Mouse (Mus musculus) right cerebral cortex, postnatal 25 days (tissue): ENCODE data around the gene Gcnt3.

Experiments
- DNase-seq: peaks from one replicate; pipeline ENCODE4 v3.0.0; 2022

Gene Gcnt3

DNA sequence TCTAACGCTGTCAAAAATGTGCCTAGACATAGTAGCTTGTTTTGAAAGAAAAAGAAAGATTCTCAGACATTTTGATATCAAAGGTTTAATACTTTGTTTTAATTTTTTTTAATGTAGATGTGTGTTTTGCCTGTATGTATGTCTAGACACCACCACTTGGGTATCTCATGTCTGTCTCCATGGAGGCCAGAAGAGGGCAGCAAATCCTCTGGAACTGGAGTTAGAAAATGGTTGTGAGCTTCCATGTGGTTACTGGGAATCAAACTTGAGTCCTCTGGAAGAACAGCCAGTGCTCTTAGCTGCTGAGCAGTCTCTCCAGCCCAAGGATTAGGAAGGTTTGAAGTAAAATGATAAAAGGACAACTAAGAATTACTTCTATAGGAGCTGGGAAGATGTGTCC lies 38.6 kb downstream of the Gcnt3 start:
- no peak for DNase-seq

DNA sequence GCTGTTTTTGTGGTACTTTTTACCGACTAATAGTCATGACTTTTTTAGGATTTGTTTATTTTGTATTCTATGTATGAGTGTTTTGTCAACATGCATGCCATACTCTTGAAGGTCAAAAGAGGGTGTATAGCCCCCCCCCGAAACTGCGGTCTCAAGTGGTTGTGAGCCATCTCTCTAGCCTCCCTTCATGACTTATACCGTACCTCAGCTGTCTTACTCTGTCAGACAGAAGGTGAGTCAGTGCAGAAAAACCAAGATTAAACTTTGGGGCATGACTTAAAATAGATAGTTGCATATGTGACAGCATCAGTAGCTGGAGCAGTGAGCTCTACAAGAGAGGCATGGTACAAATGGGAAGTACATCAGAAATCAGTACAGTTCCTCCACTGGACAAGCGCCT lies 43.3 kb downstream of the Gcnt3 start:
- DNase-seq: no peak

DNA sequence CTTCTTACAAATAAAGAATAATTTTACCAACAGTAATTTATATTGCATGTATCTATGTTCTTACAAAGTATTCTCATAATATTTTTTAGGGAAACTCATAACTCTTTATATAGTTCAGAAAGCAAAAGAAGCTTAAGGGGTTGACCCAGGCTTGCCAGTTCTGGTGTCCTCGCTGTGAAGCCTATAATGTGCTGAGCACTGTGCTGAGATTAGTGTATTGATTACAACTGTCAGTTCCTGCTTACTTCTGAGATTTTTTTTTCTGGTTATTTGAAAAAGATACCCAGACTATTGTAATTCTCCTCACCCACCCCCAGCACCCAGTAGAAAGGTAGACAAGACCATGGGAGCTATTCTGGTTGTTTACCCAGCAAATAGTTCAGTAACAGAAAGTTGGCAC lies 44.4 kb downstream of the Gcnt3 start:
- no peak for DNase-seq

DNA sequence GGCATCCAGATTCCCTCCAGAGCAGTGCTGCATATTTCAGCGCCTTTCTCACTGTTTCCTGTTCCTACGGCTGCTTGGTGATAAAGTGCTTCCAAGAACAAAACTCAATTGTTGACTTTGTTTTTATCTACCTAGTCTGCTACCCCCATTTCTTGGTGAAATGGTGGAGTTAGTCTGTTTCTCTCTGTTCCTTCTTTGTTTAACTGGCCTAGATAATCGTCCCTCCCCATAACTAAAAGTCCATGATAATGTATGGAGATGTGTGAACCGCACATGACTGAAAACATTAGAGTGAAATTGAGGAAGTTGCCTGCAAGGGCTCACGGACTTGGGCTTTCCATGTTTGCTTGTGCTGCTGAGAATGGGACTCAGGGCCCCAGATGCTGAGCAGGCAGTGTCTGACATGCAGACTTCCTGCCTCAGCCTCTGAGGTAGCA lies 45.0 kb downstream of the Gcnt3 start:
- DNase-seq: no peak

DNA sequence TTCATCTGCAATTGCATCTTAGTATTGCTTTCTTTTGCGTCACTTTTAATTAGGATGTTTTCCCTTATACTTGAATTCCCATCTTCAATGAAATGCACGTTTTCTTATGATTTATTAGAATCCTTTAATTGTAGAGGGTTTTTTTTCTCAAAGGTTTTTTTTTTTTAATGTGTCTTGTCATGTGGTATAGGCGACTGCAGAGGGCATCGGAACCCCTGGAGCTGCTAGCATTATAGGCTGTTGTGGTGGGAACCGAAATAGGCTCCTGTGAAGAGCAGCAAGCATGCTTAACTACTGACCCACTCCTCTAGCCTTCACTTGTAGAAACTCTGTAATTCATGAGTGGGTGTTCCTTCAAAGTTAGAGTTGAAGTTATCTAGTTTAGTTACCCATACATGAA lies 47.5 kb downstream of the Gcnt3 start:
- DNase-seq: no peak

DNA sequence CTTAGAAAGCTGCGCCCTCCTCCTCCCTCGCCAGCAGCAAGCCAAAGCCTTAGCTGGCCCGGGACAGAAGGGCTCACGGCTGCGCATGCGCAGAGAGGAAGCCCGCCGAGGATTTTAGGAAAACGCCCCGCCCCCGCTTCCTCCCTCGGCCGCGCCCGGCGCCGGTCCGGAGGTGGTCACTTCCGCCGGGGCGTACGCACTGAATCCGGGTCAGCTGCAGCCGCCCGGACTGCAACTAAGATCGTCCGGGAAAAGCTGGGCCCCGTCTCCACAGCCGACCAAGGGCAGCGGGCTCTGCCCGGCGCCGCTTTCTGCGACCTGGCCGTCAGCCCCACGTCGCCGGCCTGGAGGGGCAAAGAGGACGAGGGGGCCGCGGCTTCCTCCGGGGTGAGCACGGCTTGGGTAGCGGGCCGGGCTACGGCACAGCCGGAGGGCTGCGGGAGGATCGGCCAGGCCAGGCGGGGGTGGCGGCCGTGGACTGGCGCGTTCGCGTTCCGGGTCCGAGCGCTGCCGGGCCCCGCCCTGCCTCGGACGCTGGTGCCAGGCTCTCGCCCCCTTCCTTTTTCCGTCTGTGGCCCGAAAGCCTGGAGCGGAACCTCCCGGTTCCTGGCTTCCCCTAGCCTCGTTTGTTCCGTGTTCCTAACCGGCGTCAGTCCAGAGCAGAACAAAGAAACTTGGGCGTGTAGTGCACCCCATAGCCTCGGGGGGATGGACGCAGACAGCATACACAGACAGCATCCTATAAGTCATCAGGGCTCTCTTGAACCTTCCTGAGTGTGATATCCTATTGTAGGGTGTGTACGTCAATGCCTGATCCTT lies 48.4 kb downstream of the Gcnt3 start, which contains the start of gene Bnip2:
Gene Bnip2 (plus strand): TSS at position 164 of the 819 bp plus-strand sequence.
- peak; percentile 94 for DNase-seq

DNA sequence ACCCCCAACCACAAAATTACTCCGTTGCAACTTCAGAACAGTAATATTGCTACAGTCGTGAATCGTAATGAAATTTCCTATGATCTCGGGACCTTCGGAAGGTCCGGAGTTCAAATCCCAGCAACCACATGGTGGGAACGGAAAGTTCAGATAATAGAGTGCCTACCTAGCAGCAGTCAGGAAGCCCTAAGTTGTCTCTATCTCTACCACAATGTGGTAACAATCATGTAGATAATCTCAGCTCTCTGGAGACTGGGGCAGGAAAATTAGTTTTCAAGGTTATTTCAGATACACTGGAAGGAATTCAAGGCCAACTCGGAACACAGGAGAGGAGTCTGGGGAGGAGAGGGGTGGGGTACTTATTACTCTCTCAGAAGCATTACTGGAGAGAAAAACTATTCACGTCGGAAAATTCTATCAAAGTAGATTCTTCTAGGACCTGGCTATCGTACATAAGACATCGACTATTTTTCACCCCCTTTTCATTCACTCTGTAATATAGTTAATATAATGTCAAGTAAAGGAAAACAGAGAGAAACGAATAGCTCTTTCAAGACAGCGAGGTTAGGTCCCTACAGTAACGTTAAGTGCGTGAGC lies 49.1 kb downstream of the Gcnt3 start:
- DNase-seq: no peak

DNA sequence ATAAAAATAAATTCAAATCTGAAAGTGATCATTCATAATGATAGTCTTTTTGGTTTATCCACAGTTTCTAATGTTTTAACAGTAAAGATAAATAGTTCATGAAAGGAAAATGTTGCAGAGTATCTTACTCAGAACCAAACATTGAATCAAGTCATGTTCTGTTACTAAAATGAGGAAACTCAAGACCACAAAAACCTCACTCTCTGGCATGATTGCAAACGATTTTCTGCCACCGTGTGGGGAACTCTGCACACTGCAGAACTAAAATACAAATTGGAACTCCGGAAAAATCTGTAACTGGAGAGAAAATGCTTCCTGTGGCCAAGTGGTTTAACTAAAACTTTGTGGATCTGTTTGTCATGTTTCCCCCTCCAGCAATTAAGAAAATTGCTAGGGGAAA lies 50.3 kb downstream of the Gcnt3 start:
- peak; percentile 61 for DNase-seq

DNA sequence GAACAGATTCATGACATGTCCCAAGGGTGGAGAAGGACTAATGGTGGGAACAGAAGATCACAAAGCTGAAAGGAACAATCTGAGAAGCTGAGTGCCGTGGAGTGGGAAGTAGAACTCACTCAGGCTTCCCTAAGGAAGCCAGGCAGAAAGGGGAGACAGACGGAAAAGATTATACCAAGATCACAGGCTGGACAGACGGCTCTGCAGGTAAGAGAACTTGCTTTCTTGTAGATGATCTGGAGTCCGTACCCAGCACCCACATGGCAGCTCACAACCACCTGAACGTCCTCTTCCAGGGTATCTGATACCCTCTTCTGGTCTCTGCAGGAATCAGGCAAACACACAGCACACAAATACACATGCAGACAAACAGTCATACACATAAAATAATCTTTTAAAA lies 51.3 kb downstream of the Gcnt3 start:
- DNase-seq: no peak

DNA sequence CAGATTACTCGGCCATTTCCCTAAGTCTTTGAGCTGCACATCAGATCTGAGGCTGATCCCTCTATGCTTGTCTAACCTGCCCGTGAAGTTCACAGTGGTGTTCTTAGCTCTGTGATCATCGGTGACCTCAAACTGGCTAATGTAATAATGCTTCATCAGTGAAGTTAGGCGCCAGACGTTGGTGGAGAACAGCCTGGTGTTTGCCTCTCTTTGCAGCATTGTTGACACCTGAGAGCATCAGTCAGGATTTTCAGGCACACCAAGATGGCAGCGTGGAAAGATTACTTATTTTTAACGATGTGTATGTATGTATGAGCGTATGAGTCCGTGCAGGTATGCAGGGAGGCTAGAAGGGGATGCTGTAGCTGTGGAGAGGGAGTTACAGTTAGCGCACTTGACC lies 51.8 kb downstream of the Gcnt3 start:
- no peak for DNase-seq

DNA sequence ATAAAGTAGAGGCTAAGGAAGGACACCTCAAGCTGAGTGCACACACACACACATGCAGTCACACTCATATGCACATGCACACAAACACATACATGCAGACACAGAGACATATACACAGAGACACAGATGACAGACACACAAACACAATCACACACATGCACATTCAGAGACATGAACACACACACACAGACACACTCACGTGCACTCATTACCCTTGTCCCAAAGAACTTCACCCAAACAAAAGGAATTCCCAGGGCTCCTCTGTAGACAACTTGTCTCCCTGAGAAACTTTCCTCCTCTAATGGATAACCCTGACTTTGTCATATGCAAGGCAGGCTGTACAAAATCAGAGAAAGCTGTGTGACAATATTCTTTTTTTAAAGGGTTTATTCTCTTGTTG lies 52.4 kb downstream of the Gcnt3 start:
- no peak for DNase-seq
